Mouse (Mus musculus): Measurements from ENCODE around the gene Commd1. TPM values are rescaled to one million over a fixed set of nuclear protein-coding genes. Genes with fewer than 3 reads are reported as not detected.

Commd1 gene
- 331 and 363 TPM in 2 replicates for polyA plus RNA-seq (2016; fragmentation: Nextera tagmentation; extraction: Ambion mirVana)

DNA sequence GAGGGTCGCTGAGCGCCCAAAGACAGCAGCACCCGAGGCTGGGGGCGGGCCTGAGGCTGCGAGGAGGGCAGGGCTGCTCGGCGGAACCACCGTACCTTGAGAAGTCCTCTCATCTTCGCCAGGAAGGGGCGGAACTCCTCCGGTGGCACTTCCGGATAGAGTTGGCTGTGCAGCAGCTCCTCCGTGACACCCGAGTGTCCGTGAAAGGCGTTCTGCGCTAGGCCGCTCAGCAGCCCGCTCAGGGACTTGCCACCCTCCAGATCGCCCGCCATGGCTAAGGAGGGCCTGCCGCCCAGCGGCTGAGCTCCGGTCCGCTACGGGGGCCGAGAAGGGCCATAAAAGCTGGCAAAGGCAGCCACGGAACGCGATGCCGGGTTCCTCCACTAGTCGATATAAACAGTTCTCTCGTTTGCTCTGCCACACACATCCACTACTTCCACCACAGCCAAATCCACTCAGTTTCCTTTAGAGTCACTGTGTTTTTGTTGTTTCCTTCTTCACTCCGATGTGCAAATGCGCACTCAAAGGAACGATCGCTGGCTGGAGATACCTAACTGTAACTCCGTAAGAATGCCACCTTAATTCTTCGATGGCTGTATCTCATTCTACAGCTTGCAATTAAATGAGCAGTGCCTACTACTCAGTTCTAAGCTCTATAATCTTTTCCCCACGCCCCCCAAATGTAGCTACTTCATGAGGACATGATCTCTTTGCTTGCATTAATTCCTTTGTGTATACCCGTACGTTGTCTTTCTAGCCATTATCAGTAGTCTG is at the start of gene Commd1, which contains the start of gene Gm28048:
Gene Commd1, minus strand, starts transcription at position 399 of the 774 bp plus-strand sequence.
Gene Gm28048, minus strand, starts transcription at position 107 of the 774 bp plus-strand sequence.
- 3% methylated on average over 42 of the region's 42 CpGs for WGBS
- no peaks in the 10 kb centered on the region for H3K27me3 ChIP-seq (ENCODE audit: insufficient read depth, poor library complexity, severe bottlenecking)
- peak; percentile 95 for DNase-seq (ENCODE audit: low spot score)
- H3K36me3 ChIP-seq = peaks cover 18% of the 10 kb centered on the region
- H3K9me3 ChIP-seq = no peaks in the 10 kb centered on the region
- H3K4me3 ChIP-seq = peak within 1 kb of the TSS; percentile 74
- H3K4me1 ChIP-seq = peaks cover 10% of the 10 kb centered on the region
- peak within 1 kb of the TSS; percentile 95 for H3K27ac ChIP-seq

- Histone ChIP-seq H3K36me3 (no peaks in the 10 kb centered on the region), H3K27ac (no peak overlapping the region), H3K9me3 (no peaks in the 10 kb centered on the region), H3K4me1 (no peaks in the 10 kb centered on the region), H3K4me3 (no peak overlapping the region), H3K27me3 (ENCODE audit: insufficient read depth, poor library complexity, severe bottlenecking) (no peaks in the 10 kb centered on the region)
- WGBS = 78% methylated on average over 6 of the region's 6 CpGs
- DNase-seq (ENCODE audit: low spot score) = no peak
Observed at GRCm38 (mm10) chr11:23029399-23029798, 47.2 kb upstream of the Commd1 start.

DNA sequence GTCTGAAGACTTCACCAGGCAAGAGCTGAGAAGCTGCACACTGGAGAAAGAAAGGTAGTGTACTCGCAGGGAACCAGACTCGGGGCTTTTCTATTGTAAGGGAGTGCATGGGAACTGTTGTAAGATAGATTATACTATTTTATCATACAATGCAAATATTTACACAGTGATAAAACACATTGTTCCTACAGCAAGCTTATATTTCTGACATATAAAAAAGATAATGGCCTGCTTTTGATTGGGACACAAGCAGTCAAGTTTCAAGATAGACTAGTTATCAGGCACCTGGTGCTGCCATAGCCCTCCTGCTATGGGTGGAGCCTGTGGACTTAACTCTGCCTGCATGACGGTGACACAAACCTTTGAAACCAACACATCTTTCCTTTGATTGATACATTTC is 46.8 kb upstream of the Commd1 start:
- WGBS = 53% methylated on average over 3 of the region's 3 CpGs
- Histone ChIP-seq H3K4me1 (no peaks in the 10 kb centered on the region), H3K36me3 (no peaks in the 10 kb centered on the region), H3K27me3 (ENCODE audit: insufficient read depth, poor library complexity, severe bottlenecking) (no peaks in the 10 kb centered on the region), H3K9me3 (no peaks in the 10 kb centered on the region), H3K27ac (no peak overlapping the region), H3K4me3 (no peak overlapping the region)
- no peak for DNase-seq (ENCODE audit: low spot score)

GRCm38 (mm10) chr11:23024169-23024568 is 42.0 kb upstream of the Commd1 start:
- 77% methylated on average over 3 of the region's 3 CpGs for whole genome bisulfite sequencing
- Histone ChIP-seq H3K36me3 (no peaks in the 10 kb centered on the region), H3K27me3 (ENCODE audit: insufficient read depth, poor library complexity, severe bottlenecking) (no peaks in the 10 kb centered on the region)

DNA sequence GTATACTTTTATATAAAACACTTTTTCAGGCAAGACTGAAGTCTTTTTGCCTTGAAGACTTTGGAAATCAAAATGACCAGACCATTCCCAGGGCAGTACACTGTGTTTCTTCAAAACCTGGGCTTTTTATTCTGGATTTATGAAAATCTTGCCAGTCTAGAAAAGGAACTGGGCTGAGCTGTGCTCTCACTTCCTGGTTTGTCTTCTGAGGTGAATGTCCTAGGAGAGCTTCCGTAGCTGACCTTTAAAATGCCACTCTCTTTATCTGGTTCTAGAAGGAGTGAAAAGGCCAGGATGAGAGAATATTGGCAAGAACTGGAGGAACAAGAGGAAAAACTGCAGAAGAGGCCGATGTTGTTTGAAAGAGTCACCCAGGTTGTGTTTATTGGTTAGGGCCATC is 41.0 kb upstream of the Commd1 start:
- Histone ChIP-seq H3K27ac (no peak overlapping the region), H3K36me3 (no peaks in the 10 kb centered on the region), H3K9me3 (no peaks in the 10 kb centered on the region), H3K27me3 (ENCODE audit: insufficient read depth, poor library complexity, severe bottlenecking) (no peaks in the 10 kb centered on the region), H3K4me3 (no peak overlapping the region), H3K4me1 (no peaks in the 10 kb centered on the region)
- 78% methylated on average over 2 of the region's 2 CpGs for WGBS
- DNase-seq (ENCODE audit: low spot score) = no peak

More at GRCm38 (mm10) chr11:23024169-23024568, 42.0 kb upstream of the Commd1 start:
- DNase-seq (ENCODE audit: low spot score) = no peak
- Histone ChIP-seq H3K4me1 (no peaks in the 10 kb centered on the region), H3K27ac (no peak overlapping the region), H3K9me3 (no peaks in the 10 kb centered on the region), H3K4me3 (no peak overlapping the region)

DNA sequence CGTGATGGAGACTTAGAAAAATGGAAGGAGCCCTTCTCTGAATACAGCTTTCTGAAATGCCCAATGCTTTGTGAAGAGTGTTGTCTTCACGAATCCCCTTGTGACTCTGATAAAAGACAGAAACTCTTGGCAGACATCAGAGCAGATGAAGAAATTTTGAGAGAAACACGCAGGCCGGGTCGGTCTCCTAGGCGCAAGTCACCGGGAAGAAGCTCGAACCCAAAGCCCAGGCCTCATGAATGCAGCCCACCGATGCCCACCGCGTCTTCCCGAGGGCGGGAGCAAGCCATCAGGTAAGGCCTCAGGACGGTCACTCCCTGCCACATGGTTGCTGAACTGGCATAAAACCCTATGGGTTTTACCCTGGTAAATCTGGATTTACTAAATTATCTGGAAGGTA is 38.7 kb upstream of the Commd1 start:
- Histone ChIP-seq H3K27me3 (ENCODE audit: insufficient read depth, poor library complexity, severe bottlenecking) (no peaks in the 10 kb centered on the region), H3K4me3 (no peak overlapping the region), H3K4me1 (no peaks in the 10 kb centered on the region), H3K9me3 (no peaks in the 10 kb centered on the region), H3K36me3 (no peaks in the 10 kb centered on the region), H3K27ac (no peak overlapping the region)
- WGBS = 90% methylated on average over 14 of the region's 14 CpGs
- DNase-seq (ENCODE audit: low spot score) = no peak

- Histone ChIP-seq H3K36me3 (no peaks in the 10 kb centered on the region), H3K9me3 (no peaks in the 10 kb centered on the region), H3K27ac (no peak overlapping the region), H3K27me3 (ENCODE audit: insufficient read depth, poor library complexity, severe bottlenecking) (no peaks in the 10 kb centered on the region), H3K4me1 (no peaks in the 10 kb centered on the region), H3K4me3 (no peak overlapping the region)
- 72% methylated on average over 24 of the region's 24 CpGs for WGBS
- DNase-seq (ENCODE audit: low spot score) = no peak
Observed at GRCm38 (mm10) chr11:23020116-23020770, 38.1 kb upstream of the Commd1 start.

DNA sequence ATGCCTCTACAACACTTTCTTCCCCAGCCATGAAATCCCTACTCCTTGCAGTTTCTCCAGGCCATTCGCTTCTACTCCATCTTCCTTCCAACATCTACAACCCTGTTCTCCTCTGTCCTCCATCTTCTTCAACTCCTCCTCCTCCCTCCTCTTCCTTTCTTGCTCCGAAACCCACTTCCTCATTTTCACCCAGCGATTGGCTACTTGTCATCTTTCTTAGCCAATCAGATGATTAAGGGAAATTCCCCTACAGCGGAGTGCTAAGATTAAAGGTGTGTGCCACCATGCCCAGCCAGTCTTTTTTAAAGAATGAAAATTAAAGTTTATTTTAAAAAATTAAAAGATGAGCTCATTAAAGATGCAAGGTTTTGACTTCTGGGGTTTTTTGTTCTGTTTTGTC is 35.8 kb upstream of the Commd1 start:
- WGBS = 87% methylated on average over 4 of the region's 4 CpGs
- Histone ChIP-seq H3K27me3 (ENCODE audit: insufficient read depth, poor library complexity, severe bottlenecking) (no peaks in the 10 kb centered on the region), H3K9me3 (no peaks in the 10 kb centered on the region), H3K27ac (no peak overlapping the region), H3K36me3 (no peaks in the 10 kb centered on the region), H3K4me3 (no peak overlapping the region), H3K4me1 (no peaks in the 10 kb centered on the region)
- no peak for DNase-seq (ENCODE audit: low spot score)

GRCm38 (mm10) chr11:23014996-23015395 is 32.8 kb upstream of the Commd1 start:
- Histone ChIP-seq H3K9me3 (no peaks in the 10 kb centered on the region), H3K27me3 (ENCODE audit: insufficient read depth, poor library complexity, severe bottlenecking) (no peaks in the 10 kb centered on the region), H3K4me1 (no peaks in the 10 kb centered on the region), H3K36me3 (no peaks in the 10 kb centered on the region), H3K4me3 (no peak overlapping the region), H3K27ac (no peak overlapping the region)
- DNase-seq (ENCODE audit: low spot score) = no peak
- 71% methylated on average over 6 of the region's 6 CpGs for WGBS

GRCm38 (mm10) chr11:23013580-23014294 is 31.6 kb upstream of the Commd1 start:
- DNase-seq (ENCODE audit: low spot score) = no peak
- no peaks in the 10 kb centered on the region for H3K4me1 ChIP-seq
- no peaks in the 10 kb centered on the region for H3K27me3 ChIP-seq (ENCODE audit: insufficient read depth, poor library complexity, severe bottlenecking)
- 78% methylated on average over 4 of the region's 4 CpGs for WGBS
- no peak overlapping the region for H3K4me3 ChIP-seq
- H3K27ac ChIP-seq = no peak overlapping the region
- no peaks in the 10 kb centered on the region for H3K36me3 ChIP-seq
- no peaks in the 10 kb centered on the region for H3K9me3 ChIP-seq

DNA sequence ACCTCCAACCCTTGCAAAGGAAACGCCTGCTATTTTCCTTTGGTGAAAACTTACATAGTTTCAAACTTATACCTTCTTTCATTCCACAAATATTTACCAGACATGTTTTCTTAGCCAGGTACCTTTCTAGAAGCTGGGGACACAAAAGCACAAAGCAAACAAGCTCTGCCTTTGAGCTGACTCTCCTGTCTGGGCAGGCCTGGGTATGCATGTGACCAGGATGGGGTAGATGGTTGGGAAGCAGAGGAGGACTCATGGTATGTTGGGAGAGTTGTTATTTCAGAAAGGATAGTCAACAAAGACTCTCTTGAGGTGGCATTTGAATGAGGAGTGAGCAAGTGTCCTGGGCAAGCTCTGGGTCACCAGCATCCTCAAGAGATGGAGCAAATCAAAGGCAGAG is 30.9 kb upstream of the Commd1 start:
- no peaks in the 10 kb centered on the region for H3K4me1 ChIP-seq
- no peaks in the 10 kb centered on the region for H3K9me3 ChIP-seq
- no peaks in the 10 kb centered on the region for H3K27me3 ChIP-seq (ENCODE audit: insufficient read depth, poor library complexity, severe bottlenecking)
- 63% methylated on average over 1 of the region's 1 CpGs for WGBS
- H3K27ac ChIP-seq = no peak overlapping the region
- no peaks in the 10 kb centered on the region for H3K36me3 ChIP-seq
- no peak overlapping the region for H3K4me3 ChIP-seq
- no peak for DNase-seq (ENCODE audit: low spot score)

DNA sequence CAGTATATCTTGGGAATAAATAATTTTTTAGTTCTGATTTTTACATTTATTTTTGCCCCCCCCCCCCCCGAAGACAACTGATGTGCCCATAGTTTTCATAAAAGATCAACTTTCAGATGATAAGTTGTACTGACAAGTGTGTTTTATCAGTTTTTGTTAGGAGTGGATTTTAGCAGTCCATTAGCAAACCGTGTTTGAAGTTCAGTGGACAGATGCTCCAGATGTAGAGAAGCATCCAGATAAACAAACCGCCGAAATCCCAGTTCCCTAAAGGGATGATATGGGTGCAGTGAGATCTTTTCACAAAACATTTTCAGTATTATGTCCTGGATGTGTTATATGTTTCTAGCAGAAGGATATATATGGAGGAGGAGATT is 26.6 kb upstream of the Commd1 start:
- no peak for DNase-seq (ENCODE audit: low spot score)

More for the DNA sequence above, 26.6 kb upstream of the Commd1 start:
- no peaks in the 10 kb centered on the region for H3K9me3 ChIP-seq
- peak overlapping the region; percentile 67 for H3K4me3 ChIP-seq
- WGBS = 33% methylated on average over 4 of the region's 4 CpGs
- no peaks in the 10 kb centered on the region for H3K27me3 ChIP-seq (ENCODE audit: insufficient read depth, poor library complexity, severe bottlenecking)
- peaks cover 16% of the 10 kb centered on the region for H3K36me3 ChIP-seq
- H3K4me1 ChIP-seq = 0 out of 2 replicates have a peak, but pooled peaks cover 4% of the 10 kb centered on the region
- H3K27ac ChIP-seq = peak overlapping the region; percentile 90; the same call in 1 of the 2 replicates

Data from heart, embryonic 10.5 days (tissue).